Mouse (Mus musculus) T-helper 1 cell (primary cell): ENCODE results near the gene Pusl1.

ENCODE experiments used
- in situ Hi-C: fragments of 300-600 bp; cut with MboI, MseI; formaldehyde crosslinking; loops from one replicate; pipeline ENCODE4 v1.15.1; 2025; ENCODE audit warnings: high pct_unique_total_duplicates

Gene Pusl1

GRCm38 (mm10) chr4:155843231-155843630 lies 48.4 kb downstream of the Pusl1 start:
- in situ Hi-C loops, result no loop called here

- in situ Hi-C loops, result no loop called here
These were observed 49.8 kb downstream of the Pusl1 start for GRCm38 (mm10) chr4:155841651-155842270.

- in situ Hi-C loops, result no loop called here
These were observed 50.6 kb downstream of the Pusl1 start for GRCm38 (mm10) chr4:155841003-155841454.

- in situ Hi-C loops, result no loop called here
These were observed 51.2 kb downstream of the Pusl1 start for GRCm38 (mm10) chr4:155840076-155841002.

- in situ Hi-C loops, result no loop called here
These were observed 52.1 kb downstream of the Pusl1 start, which contains the start of gene Mxra8 for GRCm38 (mm10) chr4:155839483-155839910. Mxra8 (plus strand) TSS chr4:155839680.

GRCm38 (mm10) chr4:155838187-155839153 lies 53.1 kb downstream of the Pusl1 start:
- in situ Hi-C loops, result no loop called here
